Mouse (Mus musculus) kidney, embryonic 14.5 days (tissue): ENCODE data around the gene Astn1. TPM values are rescaled to one million over a fixed set of nuclear protein-coding genes. Genes with fewer than 3 reads are reported as not detected.
A peak's percentile ranks its signal among the peaks of the same experiment; 100 is the strongest.

Source experiments
- ATAC-seq: fragments of 200-750 bp; cut with Nextera tagmentation; 2 replicates; pipeline ENCODE4 v1.8.0; 2017; ENCODE audit warnings: moderate number of reproducible peaks, mild to moderate bottlenecking, moderate TSS enrichment, moderate library complexity; ENCODE audit not compliant: low FRiP score, low TSS enrichment
- H3K27ac ChIP-seq: fragments of 300-500 bp; sonication (generic); 2 replicates; pipeline ENCODE4 v1.5.1; 2014; ENCODE audit warnings: low read depth, mild to moderate bottlenecking, low read length, moderate library complexity, mixed read lengths
- H3K27me3 ChIP-seq: fragments of 300-500 bp; sonication (generic); 2 replicates; pipeline ENCODE4 v1.6.1; 2014; ENCODE audit warnings: mild to moderate bottlenecking, low read length; ENCODE audit not compliant: control insufficient read depth, insufficient read depth
- H3K36me3 ChIP-seq: fragments of 300-500 bp; sonication (generic); 2 replicates; pipeline ENCODE4 v1.6.1; 2014; ENCODE audit warnings: low read length, mixed read lengths; ENCODE audit not compliant: control insufficient read depth, insufficient read depth
- H3K4me1 ChIP-seq: fragments of 300-500 bp; sonication (generic); 2 replicates; pipeline ENCODE4 v1.6.1; 2014; ENCODE audit warnings: low read length, mixed read lengths; ENCODE audit not compliant: control insufficient read depth, insufficient read depth
- H3K4me2 ChIP-seq: fragments of 300-500 bp; sonication (generic); replicated peaks from 2 replicates; pipeline ENCODE4 v1.6.1; 2014; ENCODE audit warnings: low read depth, mild to moderate bottlenecking, low read length
- H3K4me3 ChIP-seq: fragments of 300-500 bp; sonication (generic); 2 replicates; pipeline ENCODE4 v1.5.1; 2014; ENCODE audit warnings: mild to moderate bottlenecking, low read length
- H3K9ac ChIP-seq: fragments of 300-500 bp; sonication (generic); 2 replicates; pipeline ENCODE4 v1.6.1; 2014; ENCODE audit warnings: low read depth, mild to moderate bottlenecking, low read length, moderate library complexity
- H3K9me3 ChIP-seq: fragments of 300-500 bp; sonication (generic); 2 replicates; pipeline ENCODE4 v1.6.1; 2016; ENCODE audit warnings: low read length; ENCODE audit not compliant: control insufficient read depth
- WGBS: fragments of 180-500 bp; shearing (Covaris S2); extraction: QIAGEN DNeasy Blood & Tissue Kit; methylation state at CpG from one replicate; pipeline ENCODE4 v1.1.7; 2014; 5-methylcytosine and 5-hydroxymethylcytosine counted together
- polyA plus RNA-seq: library from polyadenylated mRNA; unstranded; fragments of >200 nt; fragmentation: Nextera tagmentation; extraction: Ambion mirVana; gene quantifications from 2 replicates; pipeline ENCODE4 v1.2.1, GENCODE M21; 2014

The Astn1 gene
- polyA plus RNA-seq, 1 experiment from 2014 or later = 1.3 TPM

- no peak overlapping the region for H3K27ac ChIP-seq
- ATAC-seq = peak; percentile 71
- WGBS = 2% methylated on average over 29 of the region's 37 CpGs
Measured at GRCm38 (mm10) chr1:158362292-158363101, 424 bp downstream of the Astn1 start.

GRCm38 (mm10) chr1:158364461-158364860, 2.4 kb downstream of the Astn1 start:
- no peak overlapping the region for H3K27ac ChIP-seq
- H3K9ac ChIP-seq = no peak overlapping the region
- peaks cover 9% of the 10 kb centered on the region; the same call in 1 of the 2 replicates for H3K27me3 ChIP-seq
- WGBS = 64% methylated on average over 1 of the region's 1 CpGs
- no peaks in the 10 kb centered on the region for H3K9me3 ChIP-seq
- no peaks in the 10 kb centered on the region for H3K36me3 ChIP-seq
- no peaks in the 10 kb centered on the region for H3K4me1 ChIP-seq
- no peak for ATAC-seq
- H3K4me2 ChIP-seq = no peak overlapping the region
- H3K4me3 ChIP-seq = no peak overlapping the region

More at GRCm38 (mm10) chr1:158362292-158363101, 424 bp downstream of the Astn1 start:
- Histone ChIP-seq H3K9me3 (no peaks in the 10 kb centered on the region), H3K4me2 (peak overlapping the region; percentile 73), H3K27me3 (peaks cover 16% of the 10 kb centered on the region; the same call in 1 of the 2 replicates), H3K36me3 (no peaks in the 10 kb centered on the region), H3K4me3 (peak overlapping the region; percentile 41), H3K9ac (peak overlapping the region; percentile 54), H3K4me1 (no peaks in the 10 kb centered on the region)

DNA sequence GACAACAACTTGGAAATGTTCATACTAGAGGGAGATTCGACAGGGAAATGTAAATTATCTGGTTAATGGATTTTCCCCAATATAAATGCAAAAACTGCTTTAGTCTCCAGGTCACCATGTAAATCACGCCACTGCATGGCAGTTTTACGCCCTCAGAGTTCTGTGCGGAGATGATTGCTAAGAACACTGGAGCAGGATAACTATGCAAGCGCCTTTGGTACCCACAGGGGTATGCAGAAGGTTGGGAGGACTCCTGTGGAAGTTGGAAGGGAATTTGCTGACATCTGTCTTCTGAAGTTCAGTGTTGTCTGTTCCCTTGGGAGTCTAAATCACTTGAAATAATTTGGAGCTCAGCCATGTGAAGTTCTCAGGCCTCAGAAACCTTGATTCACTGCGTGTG, 20.2 kb downstream of the Astn1 start:
- WGBS = 37% methylated on average over 6 of the region's 6 CpGs
- no peaks in the 10 kb centered on the region for H3K36me3 ChIP-seq
- H3K4me3 ChIP-seq = no peak overlapping the region
- H3K4me1 ChIP-seq = no peaks in the 10 kb centered on the region
- no peaks in the 10 kb centered on the region for H3K9me3 ChIP-seq
- H3K4me2 ChIP-seq = no peak overlapping the region
- no peaks in the 10 kb centered on the region for H3K27me3 ChIP-seq
- H3K9ac ChIP-seq = no peak overlapping the region
- no peak overlapping the region for H3K27ac ChIP-seq
- ATAC-seq = no peak

DNA sequence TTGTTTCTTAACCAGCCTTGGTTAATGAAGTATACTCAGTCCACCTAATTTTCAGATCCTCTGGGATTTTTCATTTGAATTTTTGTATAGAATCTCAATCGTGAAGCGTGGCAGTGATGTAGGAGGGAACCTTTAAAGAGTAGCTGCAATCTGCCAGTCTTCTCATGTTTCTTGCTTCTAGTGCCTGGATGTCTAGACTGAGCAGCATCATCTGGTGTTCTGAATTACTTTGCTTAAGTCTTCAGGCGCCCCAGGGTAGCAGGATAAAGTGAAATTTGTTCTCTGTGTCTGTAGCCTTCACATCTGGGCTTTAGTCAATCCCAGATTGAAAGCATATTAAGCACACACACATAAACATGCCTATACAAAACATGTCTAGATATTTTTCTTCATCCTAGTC, 21.1 kb downstream of the Astn1 start:
- ATAC-seq = no peak
- no peaks in the 10 kb centered on the region for H3K36me3 ChIP-seq
- WGBS = 54% methylated on average over 3 of the region's 3 CpGs
- no peak overlapping the region for H3K27ac ChIP-seq
- no peaks in the 10 kb centered on the region for H3K9me3 ChIP-seq
- no peaks in the 10 kb centered on the region for H3K4me1 ChIP-seq
- H3K4me2 ChIP-seq = no peak overlapping the region
- no peak overlapping the region for H3K9ac ChIP-seq
- no peak overlapping the region for H3K4me3 ChIP-seq
- no peaks in the 10 kb centered on the region for H3K27me3 ChIP-seq

DNA sequence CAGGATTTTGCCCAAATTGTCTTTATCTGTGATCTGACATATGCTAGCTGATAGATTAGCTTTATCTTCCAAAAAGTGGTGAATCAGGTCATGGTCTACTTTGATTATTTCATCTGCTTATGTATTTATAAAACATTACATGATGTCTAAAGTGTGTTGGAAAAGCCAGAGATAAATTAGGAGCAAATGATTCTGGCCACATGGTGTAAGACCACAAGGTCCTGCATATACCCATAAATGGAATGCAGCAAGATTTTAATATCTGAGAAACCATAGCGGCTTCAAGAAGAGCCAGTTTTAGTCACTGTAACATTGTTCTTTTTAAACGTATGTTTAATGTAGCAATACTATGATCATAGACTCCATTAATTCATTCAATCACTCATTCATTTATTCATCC, 23.2 kb downstream of the Astn1 start:
- Histone ChIP-seq H3K4me1 (no peaks in the 10 kb centered on the region), H3K4me3 (no peak overlapping the region), H3K27me3 (no peaks in the 10 kb centered on the region), H3K27ac (no peak overlapping the region), H3K36me3 (no peaks in the 10 kb centered on the region), H3K9me3 (no peaks in the 10 kb centered on the region), H3K4me2 (no peak overlapping the region), H3K9ac (no peak overlapping the region)
- ATAC-seq = no peak
- 91% methylated on average over 2 of the region's 2 CpGs for WGBS

DNA sequence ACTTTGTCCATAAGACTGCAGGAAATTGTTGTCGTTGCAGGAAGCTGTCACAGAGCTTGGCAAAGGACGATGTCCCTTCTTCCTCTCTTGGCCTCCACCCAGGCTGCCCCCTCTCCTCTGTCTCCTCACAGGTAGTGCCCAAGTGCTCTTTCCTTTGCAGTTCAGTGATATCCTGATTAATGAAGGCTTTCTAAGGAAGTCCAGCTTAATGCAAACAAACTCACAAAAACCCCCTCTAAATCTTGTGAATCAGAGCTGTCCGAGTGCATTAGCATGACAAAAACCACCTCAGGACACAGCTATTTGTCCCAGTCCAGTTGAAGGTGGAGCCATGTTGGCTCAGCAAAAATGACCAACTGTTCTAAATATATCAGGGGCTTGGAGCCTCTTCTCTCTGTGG, 24.7 kb downstream of the Astn1 start:
- H3K9ac ChIP-seq = no peak overlapping the region
- H3K36me3 ChIP-seq = no peaks in the 10 kb centered on the region
- no peaks in the 10 kb centered on the region for H3K27me3 ChIP-seq
- H3K4me2 ChIP-seq = no peak overlapping the region
- no peaks in the 10 kb centered on the region for H3K9me3 ChIP-seq
- ATAC-seq = no peak
- no peak overlapping the region for H3K4me3 ChIP-seq
- H3K27ac ChIP-seq = no peak overlapping the region
- WGBS = 25% methylated on average over 3 of the region's 3 CpGs
- no peaks in the 10 kb centered on the region for H3K4me1 ChIP-seq

DNA sequence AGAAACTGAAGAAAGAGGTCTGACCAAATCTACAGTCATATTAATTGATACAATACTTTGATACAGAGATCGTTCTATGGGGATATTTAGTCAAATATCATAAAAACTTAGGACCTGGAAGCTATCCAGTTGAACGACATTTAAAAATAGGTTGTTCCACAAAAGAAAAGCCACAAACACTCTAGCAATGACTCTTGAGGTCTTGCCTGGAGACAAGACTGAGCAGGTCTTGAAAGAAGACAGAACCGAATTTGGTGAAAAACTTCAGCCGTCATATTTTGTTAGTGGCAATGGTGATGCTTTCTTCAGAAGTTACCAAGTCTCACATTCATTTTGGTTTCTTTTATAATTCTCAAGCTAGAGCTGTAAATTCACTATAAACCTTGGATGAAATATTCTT, 26.9 kb downstream of the Astn1 start:
- WGBS = 95% methylated on average over 4 of the region's 4 CpGs
- H3K9ac ChIP-seq = no peak overlapping the region
- no peaks in the 10 kb centered on the region for H3K4me1 ChIP-seq
- H3K27me3 ChIP-seq = no peaks in the 10 kb centered on the region
- H3K36me3 ChIP-seq = no peaks in the 10 kb centered on the region
- no peak for ATAC-seq
- H3K9me3 ChIP-seq = no peaks in the 10 kb centered on the region
- H3K4me3 ChIP-seq = no peak overlapping the region
- no peak overlapping the region for H3K27ac ChIP-seq
- H3K4me2 ChIP-seq = no peak overlapping the region

DNA sequence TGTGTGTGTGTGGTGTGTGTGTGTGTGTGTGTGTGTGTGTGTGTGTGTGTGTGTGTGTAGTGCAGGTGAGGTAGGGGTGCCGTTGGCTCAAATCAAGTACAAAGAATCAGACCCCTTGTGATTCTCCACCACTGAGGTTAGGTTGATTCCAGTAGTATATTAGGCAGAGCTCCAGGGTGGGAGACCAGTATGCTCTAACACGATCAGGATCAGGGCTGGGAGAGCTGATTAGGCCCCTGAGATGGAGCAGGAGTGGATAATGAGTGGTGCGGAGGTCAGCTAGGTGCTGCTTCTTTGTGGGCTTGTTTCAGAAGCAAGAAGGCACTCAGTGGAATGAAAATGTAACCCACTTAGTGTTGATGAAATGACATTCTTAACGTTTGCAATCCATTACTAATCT, 28.6 kb downstream of the Astn1 start:
- Histone ChIP-seq H3K36me3 (no peaks in the 10 kb centered on the region), H3K27me3 (no peaks in the 10 kb centered on the region), H3K4me1 (no peaks in the 10 kb centered on the region), H3K27ac (no peak overlapping the region), H3K9ac (no peak overlapping the region), H3K9me3 (no peaks in the 10 kb centered on the region), H3K4me3 (no peak overlapping the region), H3K4me2 (no peak overlapping the region)
- WGBS = 81% methylated on average over 4 of the region's 4 CpGs
- ATAC-seq = no peak

DNA sequence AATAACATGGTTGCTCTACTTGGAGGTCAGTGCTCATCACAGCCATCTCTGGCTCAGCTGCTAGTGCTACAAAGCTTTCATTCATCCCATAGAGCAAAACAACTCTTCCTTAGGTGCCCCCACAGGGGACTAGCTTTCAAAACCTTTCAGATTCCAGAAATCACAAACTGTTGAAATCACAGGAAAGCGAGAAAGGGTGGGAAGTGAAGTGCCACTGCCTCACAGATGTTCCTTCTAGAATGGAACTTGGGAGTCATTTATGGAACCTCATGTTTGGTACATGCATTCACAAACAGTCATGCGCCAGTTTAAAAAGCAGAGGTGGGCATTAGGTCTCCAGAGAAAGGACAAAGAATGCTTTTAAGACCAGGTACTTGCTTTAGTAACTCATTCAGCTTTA, 35.0 kb downstream of the Astn1 start:
- no peak for ATAC-seq
- Histone ChIP-seq H3K9ac (no peak overlapping the region), H3K9me3 (no peaks in the 10 kb centered on the region)

More for the DNA sequence above, 35.0 kb downstream of the Astn1 start:
- Histone ChIP-seq H3K36me3 (no peaks in the 10 kb centered on the region), H3K4me3 (no peak overlapping the region), H3K4me1 (no peaks in the 10 kb centered on the region), H3K27me3 (no peaks in the 10 kb centered on the region), H3K4me2 (no peak overlapping the region), H3K27ac (no peak overlapping the region)
- WGBS = 92% methylated on average over 2 of the region's 2 CpGs
